Mouse (Mus musculus): Measurements from ENCODE around the gene Bcl2a1d. TPM values are rescaled to one million over a fixed set of nuclear protein-coding genes. Genes with fewer than 3 reads are reported as not detected.
"Not testable (repeated sequence)": the region's sequence is repeated elsewhere in the genome, so short reads cannot be mapped to it uniquely, and the experiment has no call there.

Bcl2a1d gene
- polyA plus RNA-seq, 2 experiments = 0.15 TPM; not detected in 1

DNA sequence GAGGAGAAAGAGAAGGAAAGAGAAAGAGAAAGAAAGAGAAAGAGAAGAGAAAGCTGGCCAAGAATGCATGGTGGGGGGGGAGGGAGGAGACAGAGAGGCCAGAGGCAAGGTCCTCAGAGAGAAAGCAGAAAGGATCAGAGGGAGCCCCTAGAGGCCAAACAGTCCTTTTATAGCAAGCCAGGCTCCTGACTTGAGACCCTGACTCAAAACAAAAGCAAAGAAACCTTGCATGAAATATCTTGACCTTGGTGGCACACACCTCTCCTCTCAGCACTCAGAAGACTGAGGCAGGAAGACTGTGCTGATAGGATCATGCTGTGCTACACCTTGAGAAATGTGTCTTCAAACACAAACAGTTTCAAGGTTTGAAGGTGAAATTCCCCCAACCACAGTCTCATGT, 10.1 kb downstream of the Bcl2a1d start:
- H3K9me3 ChIP-seq (ENCODE audit: control insufficient read depth, low read length); H3K9ac ChIP-seq (ENCODE audit: low read depth, low read length, severe bottlenecking); H3K36me3 ChIP-seq (ENCODE audit: control insufficient read depth, insufficient read depth, low read length); ATAC-seq (ENCODE audit: low FRiP score, low read depth); H3K4me2 ChIP-seq (replicated peaks; ENCODE audit: low read depth, low read length, severe bottlenecking); DNase-seq (ENCODE audit: low spot score); H3K4me1 ChIP-seq (ENCODE audit: control insufficient read depth, insufficient read depth, low read length); H3K4me3 ChIP-seq (replicated peaks; ENCODE audit: low read length); H3K27ac ChIP-seq (replicated peaks; ENCODE audit: low read depth, low read length); H3K27me3 ChIP-seq (ENCODE audit: control insufficient read depth, insufficient read depth, low read length): not testable (repeated sequence)

DNA sequence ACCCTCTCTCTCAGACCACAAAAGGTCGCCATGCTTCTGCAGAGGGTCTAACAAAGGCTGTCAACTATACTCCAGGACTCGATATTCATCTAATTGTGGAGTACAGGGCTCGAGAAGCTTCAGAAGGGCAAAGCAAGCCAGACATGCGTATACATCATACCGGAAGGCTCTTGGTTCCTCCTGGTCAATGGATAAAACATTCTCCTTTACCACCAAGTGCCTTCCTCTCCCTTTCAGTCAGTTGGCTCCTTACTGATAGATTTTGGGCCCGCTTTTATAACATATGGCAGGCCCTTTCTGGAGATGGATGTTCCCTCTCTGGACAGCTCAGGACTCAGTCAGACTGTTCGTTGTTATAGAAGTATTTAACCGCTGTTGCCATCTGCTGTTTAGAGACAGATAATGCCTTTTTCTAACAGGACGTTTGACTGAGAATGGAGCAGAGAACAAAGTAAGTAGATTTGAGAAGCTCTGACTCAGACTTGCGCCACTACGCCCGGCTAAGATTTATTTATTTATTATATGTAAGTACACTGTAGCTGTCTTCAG, 11.7 kb downstream of the Bcl2a1d start, which contains the start of gene Mthfsl:
Mthfsl (minus strand) TSS at position 308 of the 549 bp plus-strand sequence.
- not testable (repeated sequence) for H3K9me3 ChIP-seq (ENCODE audit: control insufficient read depth, low read length); H3K36me3 ChIP-seq (ENCODE audit: control insufficient read depth, insufficient read depth, low read length); H3K27me3 ChIP-seq (ENCODE audit: control insufficient read depth, insufficient read depth, low read length); H3K4me1 ChIP-seq (ENCODE audit: control insufficient read depth, insufficient read depth, low read length)
- peak within 1 kb of the TSS; percentile 31 for H3K4me3 ChIP-seq (replicated peaks; ENCODE audit: low read length)
- peak; percentile 70 for ATAC-seq (ENCODE audit: low FRiP score, low read depth)
- WGBS = 28% methylated on average over 11 of the region's 12 CpGs
- peak; percentile 17 for DNase-seq (ENCODE audit: low spot score)
- peak within 1 kb of the TSS; percentile 41 for H3K4me2 ChIP-seq (replicated peaks; ENCODE audit: low read depth, low read length, severe bottlenecking)
- H3K27ac ChIP-seq (replicated peaks; ENCODE audit: low read depth, low read length) = peak within 1 kb of the TSS; percentile 72
- 0 out of 2 replicates have a peak within 1 kb of the TSS, but pooled peaks have one; percentile 31 for H3K9ac ChIP-seq (ENCODE audit: low read depth, low read length, severe bottlenecking)

GRCm38 (mm10) chr9:88719073-88719921, 12.4 kb downstream of the Bcl2a1d start:
- H3K9ac ChIP-seq (ENCODE audit: low read depth, low read length, severe bottlenecking) = 0 out of 2 replicates have a peak overlapping the region, but pooled peaks have one; percentile 31
- DNase-seq (ENCODE audit: low spot score) = peak; percentile 5
- not testable (repeated sequence) for H3K4me1 ChIP-seq (ENCODE audit: control insufficient read depth, insufficient read depth, low read length); H3K27me3 ChIP-seq (ENCODE audit: control insufficient read depth, insufficient read depth, low read length); H3K36me3 ChIP-seq (ENCODE audit: control insufficient read depth, insufficient read depth, low read length); H3K9me3 ChIP-seq (ENCODE audit: control insufficient read depth, low read length)
- H3K4me3 ChIP-seq (replicated peaks; ENCODE audit: low read length) = peak overlapping the region; percentile 31
- peak overlapping the region; percentile 72; the same call in 1 of the 2 replicates for H3K27ac ChIP-seq (replicated peaks; ENCODE audit: low read depth, low read length)
- ATAC-seq (ENCODE audit: low FRiP score, low read depth) = peak; percentile 92
- H3K4me2 ChIP-seq (replicated peaks; ENCODE audit: low read depth, low read length, severe bottlenecking) = peak overlapping the region; percentile 35
- 15% methylated on average over 7 of the region's 46 CpGs for WGBS

DNA sequence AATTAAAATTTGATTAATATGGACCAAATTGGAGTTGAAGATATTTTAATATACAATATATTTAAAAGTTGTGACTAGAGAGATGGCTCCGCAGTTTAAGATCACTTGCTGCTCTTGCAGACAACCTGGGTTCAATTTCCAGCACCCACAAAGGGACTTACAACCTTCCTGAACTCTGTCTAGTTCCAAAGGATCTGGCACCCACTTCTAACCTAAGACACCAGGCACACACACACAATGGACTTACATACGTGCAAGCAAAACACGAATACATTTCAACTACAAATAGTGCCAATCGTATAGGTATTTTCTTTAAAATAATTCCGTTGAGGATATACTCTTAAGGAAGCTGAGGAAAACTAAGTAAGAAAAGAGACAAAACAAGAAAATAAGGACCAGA, 13.1 kb downstream of the Bcl2a1d start:
- 74% methylated on average over 5 of the region's 5 CpGs for WGBS
- not testable (repeated sequence) for H3K27ac ChIP-seq (replicated peaks; ENCODE audit: low read depth, low read length); H3K9ac ChIP-seq (ENCODE audit: low read depth, low read length, severe bottlenecking); H3K9me3 ChIP-seq (ENCODE audit: control insufficient read depth, low read length); H3K27me3 ChIP-seq (ENCODE audit: control insufficient read depth, insufficient read depth, low read length); H3K36me3 ChIP-seq (ENCODE audit: control insufficient read depth, insufficient read depth, low read length); H3K4me1 ChIP-seq (ENCODE audit: control insufficient read depth, insufficient read depth, low read length); DNase-seq (ENCODE audit: low spot score); ATAC-seq (ENCODE audit: low FRiP score, low read depth); H3K4me2 ChIP-seq (replicated peaks; ENCODE audit: low read depth, low read length, severe bottlenecking)
- H3K4me3 ChIP-seq (replicated peaks; ENCODE audit: low read length) = peak overlapping the region; percentile 31; the same call in 1 of the 2 replicates

DNA sequence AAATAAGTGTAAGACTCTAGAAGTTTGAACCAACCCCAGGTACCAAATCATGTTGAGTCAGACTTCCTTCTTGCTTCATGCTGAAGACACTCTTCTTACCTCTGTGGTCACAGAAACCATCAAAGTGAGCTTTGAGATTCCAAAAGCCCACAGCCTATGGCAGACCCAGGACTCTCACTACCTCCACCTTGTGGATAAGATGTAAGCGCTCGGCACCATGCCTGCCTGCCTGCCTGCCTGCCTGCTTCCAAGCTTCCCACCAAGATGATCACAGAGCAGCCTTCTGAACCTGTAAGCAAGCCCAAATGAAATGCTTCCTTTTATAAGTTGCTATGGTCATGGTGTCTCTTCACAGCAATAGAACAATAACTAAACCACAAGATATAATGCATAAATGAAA, 13.6 kb downstream of the Bcl2a1d start:
- not testable (repeated sequence) for H3K4me1 ChIP-seq (ENCODE audit: control insufficient read depth, insufficient read depth, low read length); H3K4me3 ChIP-seq (replicated peaks; ENCODE audit: low read length); H3K36me3 ChIP-seq (ENCODE audit: control insufficient read depth, insufficient read depth, low read length); H3K27me3 ChIP-seq (ENCODE audit: control insufficient read depth, insufficient read depth, low read length); H3K4me2 ChIP-seq (replicated peaks; ENCODE audit: low read depth, low read length, severe bottlenecking); ATAC-seq (ENCODE audit: low FRiP score, low read depth); H3K27ac ChIP-seq (replicated peaks; ENCODE audit: low read depth, low read length); H3K9me3 ChIP-seq (ENCODE audit: control insufficient read depth, low read length); H3K9ac ChIP-seq (ENCODE audit: low read depth, low read length, severe bottlenecking); DNase-seq (ENCODE audit: low spot score)
- 21% methylated on average over 2 of the region's 2 CpGs for WGBS

DNA sequence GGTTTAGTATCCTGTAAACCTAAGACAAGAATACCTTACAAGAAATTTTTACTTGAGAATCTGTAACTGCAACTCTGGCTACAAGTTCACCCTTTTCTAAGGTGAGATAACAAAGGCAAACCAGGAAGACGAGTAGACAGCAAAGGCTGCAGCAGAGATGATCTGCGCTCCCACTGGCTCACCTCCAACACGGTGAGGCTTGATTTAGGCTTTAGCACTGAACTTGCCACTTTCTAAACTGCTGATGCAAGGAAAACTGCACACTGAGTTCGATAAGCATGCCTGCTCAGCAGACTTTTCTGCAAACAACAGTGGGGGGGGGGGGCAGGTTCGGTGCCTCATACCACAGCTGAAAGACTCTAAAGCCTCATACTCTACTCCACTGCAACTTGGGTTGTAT, 17.2 kb downstream of the Bcl2a1d start:
- H3K4me3 ChIP-seq (replicated peaks; ENCODE audit: low read length); H3K27ac ChIP-seq (replicated peaks; ENCODE audit: low read depth, low read length); H3K36me3 ChIP-seq (ENCODE audit: control insufficient read depth, insufficient read depth, low read length); H3K4me2 ChIP-seq (replicated peaks; ENCODE audit: low read depth, low read length, severe bottlenecking); H3K4me1 ChIP-seq (ENCODE audit: control insufficient read depth, insufficient read depth, low read length); H3K27me3 ChIP-seq (ENCODE audit: control insufficient read depth, insufficient read depth, low read length); ATAC-seq (ENCODE audit: low FRiP score, low read depth); H3K9ac ChIP-seq (ENCODE audit: low read depth, low read length, severe bottlenecking); H3K9me3 ChIP-seq (ENCODE audit: control insufficient read depth, low read length); DNase-seq (ENCODE audit: low spot score): not testable (repeated sequence)
- 84% methylated on average over 5 of the region's 5 CpGs for WGBS

DNA sequence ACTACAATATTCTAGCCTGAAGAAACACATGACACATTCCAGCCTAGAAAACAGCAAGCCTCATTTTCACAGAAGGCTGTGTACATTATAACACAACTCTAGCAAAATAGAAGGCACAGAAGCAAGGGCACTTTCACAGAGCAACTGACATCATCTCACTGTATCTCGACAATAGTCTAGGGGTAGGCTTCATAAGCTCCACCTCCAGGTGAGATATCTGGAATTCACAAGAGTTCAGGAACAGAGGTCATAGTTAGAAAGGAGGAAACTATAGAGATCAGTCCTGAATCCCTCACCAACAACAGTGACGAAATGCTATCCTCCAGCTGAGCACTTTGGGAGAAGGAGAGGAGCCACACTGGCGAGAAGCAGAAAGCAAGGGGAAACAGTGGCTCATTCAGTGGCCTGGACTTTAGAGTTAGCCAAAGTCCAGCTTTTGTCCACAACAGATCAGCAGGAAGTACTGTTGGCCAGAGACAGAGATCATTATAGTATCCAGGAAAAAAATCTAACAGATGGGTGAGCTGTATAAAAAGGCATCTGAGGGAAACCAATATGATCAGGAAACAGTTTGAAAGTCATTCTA, 19.5 kb downstream of the Bcl2a1d start:
- not testable (repeated sequence) for H3K27ac ChIP-seq (replicated peaks; ENCODE audit: low read depth, low read length); H3K4me3 ChIP-seq (replicated peaks; ENCODE audit: low read length); H3K27me3 ChIP-seq (ENCODE audit: control insufficient read depth, insufficient read depth, low read length); H3K4me2 ChIP-seq (replicated peaks; ENCODE audit: low read depth, low read length, severe bottlenecking); H3K9ac ChIP-seq (ENCODE audit: low read depth, low read length, severe bottlenecking); DNase-seq (ENCODE audit: low spot score); H3K9me3 ChIP-seq (ENCODE audit: control insufficient read depth, low read length); H3K4me1 ChIP-seq (ENCODE audit: control insufficient read depth, insufficient read depth, low read length); H3K36me3 ChIP-seq (ENCODE audit: control insufficient read depth, insufficient read depth, low read length); ATAC-seq (ENCODE audit: low FRiP score, low read depth)
- 87% methylated on average over 3 of the region's 3 CpGs for WGBS

- H3K4me2 ChIP-seq (replicated peaks; ENCODE audit: low read depth, low read length, severe bottlenecking); H3K27ac ChIP-seq (replicated peaks; ENCODE audit: low read depth, low read length); H3K4me1 ChIP-seq (ENCODE audit: control insufficient read depth, insufficient read depth, low read length); H3K9me3 ChIP-seq (ENCODE audit: control insufficient read depth, low read length); H3K36me3 ChIP-seq (ENCODE audit: control insufficient read depth, insufficient read depth, low read length); H3K9ac ChIP-seq (ENCODE audit: low read depth, low read length, severe bottlenecking); ATAC-seq (ENCODE audit: low FRiP score, low read depth); H3K4me3 ChIP-seq (replicated peaks; ENCODE audit: low read length); DNase-seq (ENCODE audit: low spot score); H3K27me3 ChIP-seq (ENCODE audit: control insufficient read depth, insufficient read depth, low read length): not testable (repeated sequence)
- WGBS = 90% methylated on average over 4 of the region's 5 CpGs
Observed at GRCm38 (mm10) chr9:88710910-88711438, 20.7 kb downstream of the Bcl2a1d start.

All from limb, embryonic 14.5 days (tissue).